Mouse (Mus musculus): ENCODE measurements around the gene Stum.

DNA sequence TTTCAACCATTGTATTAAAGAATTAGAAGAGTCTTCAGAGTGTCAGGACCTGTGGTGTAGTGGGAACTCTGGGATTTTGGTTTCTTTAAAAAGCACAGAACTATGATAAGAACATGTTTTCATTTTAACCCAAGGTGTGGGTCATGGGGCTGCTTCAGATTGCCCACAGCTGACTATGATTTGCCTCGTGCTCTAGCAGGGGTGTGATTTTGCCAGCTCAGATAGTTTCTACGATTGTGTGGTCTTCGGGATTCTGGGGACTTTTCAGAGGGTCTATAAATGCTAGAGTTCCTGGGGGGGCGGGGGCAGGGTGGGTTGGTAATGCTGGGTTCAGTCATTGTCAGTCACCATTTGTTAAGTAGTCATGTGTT lies 91.7 kb downstream of the Stum start:
- no peak for TF ChIP-seq CTCF (IDR thresholded peaks at IDR 0.05; ENCODE audit: borderline replicate concordance, extremely low read depth, insufficient read depth, insufficient read length)
- TF ChIP-seq POLR2A (IDR thresholded peaks at IDR 0.05; ENCODE audit: borderline replicate concordance, extremely low read depth, insufficient read depth, insufficient read length, poor library complexity, severe bottlenecking): no peak

Measured in brain, embryonic 14.5 days (tissue).